Mouse (Mus musculus) spleen, adult 2 months (tissue): ENCODE data around the gene Mlxipl.

Source experiments
- CTCF ChIP-seq: fragments of 200-500 bp; IDR thresholded peaks from 2 replicates; pipeline ENCODE4 v1.5.1; 2011; ENCODE audit warnings: mild to moderate bottlenecking, inconsistent platforms; ENCODE audit not compliant: insufficient read depth, insufficient read length, insufficient replicate concordance; ENCODE audit errors: extremely low read depth
- POLR2A ChIP-seq: fragments of 200-500 bp; IDR thresholded peaks from 2 replicates; pipeline ENCODE4 v1.6.1; 2011; ENCODE audit warnings: low read depth, low read length, inconsistent platforms

DNA sequence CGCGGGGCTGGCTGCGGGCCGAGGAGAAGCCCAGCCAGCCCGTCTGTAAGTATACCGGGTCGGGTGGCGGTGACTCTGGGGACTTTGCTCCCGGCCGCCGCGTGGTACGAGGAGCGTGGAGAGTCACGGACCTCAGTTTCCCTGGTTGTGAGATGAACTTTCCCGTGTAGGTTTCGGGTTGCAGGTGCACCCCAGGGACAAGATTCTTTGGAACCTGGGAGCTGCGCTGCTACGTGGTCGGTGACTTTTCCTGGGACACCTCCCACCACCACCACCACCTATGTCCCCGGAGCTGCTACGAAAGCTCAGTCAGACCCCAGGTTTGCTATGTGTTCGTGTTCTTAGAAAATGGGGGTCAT lies 60.1 kb downstream of the Mlxipl start:
- TF ChIP-seq CTCF (no peak), POLR2A (no peak)
